Mouse (Mus musculus) E14TG2a.4 (cell line): ENCODE results near the gene Areg.

Experiments used
- CTCF ChIP-seq: conservative IDR thresholded peaks from 2 replicates; pipeline ENCODE4 v1.5.1; 2014; ENCODE audit warnings: low read length
- NANOG ChIP-seq: IDR thresholded peaks from 2 replicates; pipeline ENCODE4 v1.6.1; 2014; ENCODE audit warnings: borderline replicate concordance, low read length, mixed read lengths
- POU5F1 ChIP-seq: IDR thresholded peaks from 2 replicates; pipeline ENCODE4 v1.6.1; 2014; ENCODE audit warnings: low read length, borderline replicate concordance

- TF ChIP-seq CTCF (no peak), NANOG (no peak), POU5F1 (no peak)
Observed at GRCm38 (mm10) chr5:91194572-91194971, 55.2 kb downstream of the Areg start.
